Comparison of ENCODE assay signal across 8 mouse cellular contexts in the genomic region with DNA sequence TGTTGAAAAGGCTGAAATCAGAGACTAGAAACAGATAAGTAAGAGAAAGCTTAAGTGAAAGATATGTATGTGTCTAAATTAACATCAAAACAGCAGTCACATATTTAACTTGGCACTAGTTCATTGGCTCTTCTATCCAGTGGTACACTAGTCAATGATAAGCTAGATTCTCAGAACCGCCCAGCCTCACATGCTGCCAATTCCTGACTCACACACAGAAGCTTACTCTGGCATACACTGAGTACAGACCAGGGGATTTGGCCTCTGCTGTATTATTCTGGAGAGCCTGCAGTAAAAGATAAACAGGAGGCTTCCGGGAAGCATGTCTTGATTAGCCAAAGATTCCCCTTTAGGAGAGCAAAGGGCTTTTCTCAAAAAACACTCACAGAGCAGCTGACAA.
DNase-seq lines count a peak whose midpoint lies in the region; ATAC-seq lines count a peak whose summit lies in the region.
"Had no signal": no experiment of that assay in that cellular context is flagged by ENCODE, and none has a peak within 500 bp of the region (broad histone marks: within the 10 kb centered on the region; RNA-seq: fewer than 3 reads in every experiment).

No protein-coding gene starts in this region.

- no peak overlapping the region for H3K4me3 ChIP-seq in heart, embryonic 11.5 days (ENCODE audit: low read depth, low read length)
- H3K4me3 ChIP-seq in lung, embryonic 15.5 days = no peak overlapping the region
- H3K4me3 ChIP-seq: neural tube, embryonic 12.5 days had no signal

- H3K27ac ChIP-seq in heart, embryonic 11.5 days (ENCODE audit: low read depth, low read length) = no peak overlapping the region
- peak overlapping the region; percentile 50; the same call in 1 of the 2 replicates for H3K27ac ChIP-seq in lung, embryonic 15.5 days
- H3K27ac ChIP-seq: neural tube, embryonic 12.5 days had no signal

- no peaks in the 10 kb centered on the region for H3K9me3 ChIP-seq in heart, embryonic 11.5 days (replicated peaks; ENCODE audit: control insufficient read depth, low read length)
- no peaks in the 10 kb centered on the region for H3K9me3 ChIP-seq in lung, embryonic 15.5 days
- H3K9me3 ChIP-seq: neural tube, embryonic 12.5 days had no signal

- WGBS in heart, embryonic 11.5 days (ENCODE audit: insufficient replicate concordance) = 32% methylated on average over 2 of the region's 2 CpGs
- 16% methylated on average over 2 of the region's 2 CpGs for WGBS in lung, embryonic 15.5 days

- H3K4me2 ChIP-seq in heart, embryonic 11.5 days = no peak overlapping the region
- H3K4me2 ChIP-seq in lung, embryonic 15.5 days = no peak overlapping the region
- H3K4me2 ChIP-seq: neural tube, embryonic 12.5 days had no signal

- peak; percentile 57; the same call in 1 of the 2 replicates for ATAC-seq in heart, embryonic 11.5 days (replicated peaks; ENCODE audit: insufficient number of reproducible peaks, low FRiP score, low TSS enrichment)
- ATAC-seq in lung, embryonic 15.5 days (ENCODE audit: borderline replicate concordance, extremely low read depth, low FRiP score, low TSS enrichment) = peak; percentile 92; the same call in 1 of the 2 replicates

- H3K36me3 ChIP-seq in heart, embryonic 11.5 days (ENCODE audit: control insufficient read depth, insufficient read depth, low read length) = no peaks in the 10 kb centered on the region
- no peaks in the 10 kb centered on the region for H3K36me3 ChIP-seq in lung, embryonic 15.5 days
- H3K36me3 ChIP-seq: neural tube, embryonic 12.5 days had no signal

- peak; percentile 11 to 21 for DNase-seq in layer of hippocampus, postnatal 10 days (ENCODE audit: low spot score in 2 of 2)
- no peak for DNase-seq in layer of hippocampus, adult 8-10 months (ENCODE audit: low spot score in 2 of 2)
- peak; percentile 59 to 69 for DNase-seq in adrenal gland, postnatal 36 days
- DNase-seq in cerebellum, adult 9-10 months = no peak
- DNase-seq in thymus, postnatal 14 days = no peak

- H3K4me1 ChIP-seq in heart, embryonic 11.5 days (ENCODE audit: control insufficient read depth, insufficient read depth, low read length) = no peaks in the 10 kb centered on the region
- 0 out of 2 replicates have a peak, but pooled peaks cover 3% of the 10 kb centered on the region for H3K4me1 ChIP-seq in lung, embryonic 15.5 days
- H3K4me1 ChIP-seq: neural tube, embryonic 12.5 days had no signal

- H3K27me3 ChIP-seq in heart, embryonic 11.5 days (ENCODE audit: control insufficient read depth, insufficient read depth, low read length) = no peaks in the 10 kb centered on the region
- H3K27me3 ChIP-seq in lung, embryonic 15.5 days = no peaks in the 10 kb centered on the region
- H3K27me3 ChIP-seq: neural tube, embryonic 12.5 days had no signal

- no peak overlapping the region for H3K9ac ChIP-seq in heart, embryonic 11.5 days (ENCODE audit: low read depth, low read length)
- H3K9ac ChIP-seq in lung, embryonic 15.5 days = no peak overlapping the region
- H3K9ac ChIP-seq: neural tube, embryonic 12.5 days had no signal

Comparison
In these comparisons a context has a peak if more than half of its experiments do, and no peak if none do; other contexts are left out.
1. DNase-seq: peak in layer of hippocampus, postnatal 10 days (2 of 2) and adrenal gland, postnatal 36 days (2 of 2); none in layer of hippocampus, adult 8-10 months (0 of 2), cerebellum, adult 9-10 months (single experiment) and thymus, postnatal 14 days (single experiment).